Mouse (Mus musculus): ENCODE data around the gene Psmb5. TPM values are rescaled to one million over a fixed set of nuclear protein-coding genes. Genes with fewer than 3 reads are reported as not detected.
A peak's percentile ranks its signal among the peaks of the same experiment; 100 is the strongest.

Gene Psmb5
- polyA plus RNA-seq, 1 experiment from 2014 or later, result 420 TPM

- Histone ChIP-seq H3K4me3 (ENCODE audit: low read length) (peak overlapping the region; percentile 95), H3K4me1 (ENCODE audit: control insufficient read depth, insufficient read depth, low read length) (peaks cover 42% of the 10 kb centered on the region), H3K27ac (ENCODE audit: low read depth, low read length) (peak overlapping the region; percentile 37; the same call in 1 of the 2 replicates), H3K27me3 (ENCODE audit: control insufficient read depth, insufficient read depth, low read length) (no peaks in the 10 kb centered on the region), H3K4me2 (replicated peaks; ENCODE audit: low read depth, low read length) (peak overlapping the region; percentile 90), H3K9me3 (ENCODE audit: control insufficient read depth, low read length) (no peaks in the 10 kb centered on the region), H3K36me3 (ENCODE audit: control insufficient read depth, insufficient read depth, low read length) (peaks cover 17% of the 10 kb centered on the region), H3K9ac (ENCODE audit: low read depth, low read length) (peak overlapping the region; percentile 95)
- ATAC-seq (ENCODE audit: low FRiP score, low TSS enrichment), result peak; percentile 29
- WGBS, result under 1% methylated on average over 39 of the region's 39 CpGs
These were observed 42.2 kb downstream of the Psmb5 start for GRCm38 (mm10) chr14:54575631-54576030.

- H3K4me2 ChIP-seq (replicated peaks; ENCODE audit: low read depth, low read length), result peak overlapping the region; percentile 90
- WGBS, result 3% methylated on average over 8 of the region's 8 CpGs
- peak overlapping the region; percentile 95 for H3K9ac ChIP-seq (ENCODE audit: low read depth, low read length)
These were observed 42.8 kb downstream of the Psmb5 start for GRCm38 (mm10) chr14:54575031-54575430.

GRCm38 (mm10) chr14:54574253-54574652 is 43.6 kb downstream of the Psmb5 start:
- Histone ChIP-seq H3K4me3 (ENCODE audit: low read length) (peak overlapping the region; percentile 95), H3K9ac (ENCODE audit: low read depth, low read length) (peak overlapping the region; percentile 95), H3K4me2 (replicated peaks; ENCODE audit: low read depth, low read length) (peak overlapping the region; percentile 90), H3K27me3 (ENCODE audit: control insufficient read depth, insufficient read depth, low read length) (no peaks in the 10 kb centered on the region), H3K36me3 (ENCODE audit: control insufficient read depth, insufficient read depth, low read length) (peaks cover 30% of the 10 kb centered on the region), H3K9me3 (ENCODE audit: control insufficient read depth, low read length) (no peaks in the 10 kb centered on the region), H3K4me1 (ENCODE audit: control insufficient read depth, insufficient read depth, low read length) (peaks cover 46% of the 10 kb centered on the region), H3K27ac (ENCODE audit: low read depth, low read length) (no peak overlapping the region)
- WGBS, result 24% methylated on average over 4 of the region's 4 CpGs
- no peak for ATAC-seq (ENCODE audit: low FRiP score, low TSS enrichment)

More at GRCm38 (mm10) chr14:54575031-54575430, 42.8 kb downstream of the Psmb5 start:
- H3K27me3 ChIP-seq (ENCODE audit: control insufficient read depth, insufficient read depth, low read length), result no peaks in the 10 kb centered on the region
- H3K4me3 ChIP-seq (ENCODE audit: low read length), result peak overlapping the region; percentile 95
- H3K27ac ChIP-seq (ENCODE audit: low read depth, low read length), result 0 out of 2 replicates have a peak overlapping the region, but pooled peaks have one; percentile 37
- peaks cover 44% of the 10 kb centered on the region for H3K4me1 ChIP-seq (ENCODE audit: control insufficient read depth, insufficient read depth, low read length)
- no peak for ATAC-seq (ENCODE audit: low FRiP score, low TSS enrichment)
- H3K9me3 ChIP-seq (ENCODE audit: control insufficient read depth, low read length), result no peaks in the 10 kb centered on the region
- peaks cover 22% of the 10 kb centered on the region for H3K36me3 ChIP-seq (ENCODE audit: control insufficient read depth, insufficient read depth, low read length)

GRCm38 (mm10) chr14:54572790-54573736 is 44.8 kb downstream of the Psmb5 start:
- H3K9me3 ChIP-seq (ENCODE audit: control insufficient read depth, low read length), result no peaks in the 10 kb centered on the region
- WGBS, result 14% methylated on average over 14 of the region's 14 CpGs
- H3K9ac ChIP-seq (ENCODE audit: low read depth, low read length), result peak overlapping the region; percentile 20
- ATAC-seq (ENCODE audit: low FRiP score, low TSS enrichment), result peak; percentile 5; the same call in 1 of the 2 replicates
- H3K4me1 ChIP-seq (ENCODE audit: control insufficient read depth, insufficient read depth, low read length), result peaks cover 40% of the 10 kb centered on the region
- H3K27me3 ChIP-seq (ENCODE audit: control insufficient read depth, insufficient read depth, low read length), result no peaks in the 10 kb centered on the region
- H3K4me3 ChIP-seq (ENCODE audit: low read length), result peak overlapping the region; percentile 95; the same call in 1 of the 2 replicates
- peak overlapping the region; percentile 90 for H3K4me2 ChIP-seq (replicated peaks; ENCODE audit: low read depth, low read length)
- peaks cover 39% of the 10 kb centered on the region for H3K36me3 ChIP-seq (ENCODE audit: control insufficient read depth, insufficient read depth, low read length)
- H3K27ac ChIP-seq (ENCODE audit: low read depth, low read length), result peak overlapping the region; percentile 65

GRCm38 (mm10) chr14:54572122-54572521 is 45.7 kb downstream of the Psmb5 start:
- no peak overlapping the region; the same call in 1 of the 2 replicates for H3K4me2 ChIP-seq (replicated peaks; ENCODE audit: low read depth, low read length)
- peaks cover 40% of the 10 kb centered on the region for H3K4me1 ChIP-seq (ENCODE audit: control insufficient read depth, insufficient read depth, low read length)
- H3K27me3 ChIP-seq (ENCODE audit: control insufficient read depth, insufficient read depth, low read length), result no peaks in the 10 kb centered on the region
- no peak overlapping the region for H3K9ac ChIP-seq (ENCODE audit: low read depth, low read length)
- no peak for ATAC-seq (ENCODE audit: low FRiP score, low TSS enrichment)
- H3K4me3 ChIP-seq (ENCODE audit: low read length), result no peak overlapping the region
- no peaks in the 10 kb centered on the region for H3K9me3 ChIP-seq (ENCODE audit: control insufficient read depth, low read length)
- peaks cover 48% of the 10 kb centered on the region for H3K36me3 ChIP-seq (ENCODE audit: control insufficient read depth, insufficient read depth, low read length)
- peak overlapping the region; percentile 65; the same call in 1 of the 2 replicates for H3K27ac ChIP-seq (ENCODE audit: low read depth, low read length)
- 68% methylated on average over 4 of the region's 4 CpGs for WGBS

- no peak overlapping the region for H3K4me3 ChIP-seq (ENCODE audit: low read length)
- H3K27ac ChIP-seq (ENCODE audit: low read depth, low read length), result no peak overlapping the region
- 68% methylated on average over 17 of the region's 17 CpGs for WGBS
- H3K36me3 ChIP-seq (ENCODE audit: control insufficient read depth, insufficient read depth, low read length), result peaks cover 53% of the 10 kb centered on the region
- H3K4me1 ChIP-seq (ENCODE audit: control insufficient read depth, insufficient read depth, low read length), result peaks cover 32% of the 10 kb centered on the region
- no peaks in the 10 kb centered on the region for H3K27me3 ChIP-seq (ENCODE audit: control insufficient read depth, insufficient read depth, low read length)
- no peak overlapping the region for H3K9ac ChIP-seq (ENCODE audit: low read depth, low read length)
- no peaks in the 10 kb centered on the region for H3K9me3 ChIP-seq (ENCODE audit: control insufficient read depth, low read length)
- no peak for ATAC-seq (ENCODE audit: low FRiP score, low TSS enrichment)
- no peak overlapping the region for H3K4me2 ChIP-seq (replicated peaks; ENCODE audit: low read depth, low read length)
These were observed 48.1 kb downstream of the Psmb5 start for GRCm38 (mm10) chr14:54569451-54570392.

- WGBS, result 73% methylated on average over 15 of the region's 15 CpGs
- H3K4me1 ChIP-seq (ENCODE audit: control insufficient read depth, insufficient read depth, low read length), result peaks cover 24% of the 10 kb centered on the region
- peaks cover 53% of the 10 kb centered on the region for H3K36me3 ChIP-seq (ENCODE audit: control insufficient read depth, insufficient read depth, low read length)
- H3K27me3 ChIP-seq (ENCODE audit: control insufficient read depth, insufficient read depth, low read length), result no peaks in the 10 kb centered on the region
- H3K4me3 ChIP-seq (ENCODE audit: low read length), result no peak overlapping the region
- H3K9me3 ChIP-seq (ENCODE audit: control insufficient read depth, low read length), result no peaks in the 10 kb centered on the region
- H3K27ac ChIP-seq (ENCODE audit: low read depth, low read length), result no peak overlapping the region
- no peak overlapping the region for H3K4me2 ChIP-seq (replicated peaks; ENCODE audit: low read depth, low read length)
- H3K9ac ChIP-seq (ENCODE audit: low read depth, low read length), result no peak overlapping the region
- no peak for ATAC-seq (ENCODE audit: low FRiP score, low TSS enrichment)
These were observed 49.0 kb downstream of the Psmb5 start for GRCm38 (mm10) chr14:54568694-54569414.

All from kidney, embryonic 14.5 days (tissue).